Mouse (Mus musculus): Measurements from ENCODE around the gene BC049352.
A peak's percentile ranks its signal among the peaks of the same experiment; 100 is the strongest.

The BC049352 gene

DNA sequence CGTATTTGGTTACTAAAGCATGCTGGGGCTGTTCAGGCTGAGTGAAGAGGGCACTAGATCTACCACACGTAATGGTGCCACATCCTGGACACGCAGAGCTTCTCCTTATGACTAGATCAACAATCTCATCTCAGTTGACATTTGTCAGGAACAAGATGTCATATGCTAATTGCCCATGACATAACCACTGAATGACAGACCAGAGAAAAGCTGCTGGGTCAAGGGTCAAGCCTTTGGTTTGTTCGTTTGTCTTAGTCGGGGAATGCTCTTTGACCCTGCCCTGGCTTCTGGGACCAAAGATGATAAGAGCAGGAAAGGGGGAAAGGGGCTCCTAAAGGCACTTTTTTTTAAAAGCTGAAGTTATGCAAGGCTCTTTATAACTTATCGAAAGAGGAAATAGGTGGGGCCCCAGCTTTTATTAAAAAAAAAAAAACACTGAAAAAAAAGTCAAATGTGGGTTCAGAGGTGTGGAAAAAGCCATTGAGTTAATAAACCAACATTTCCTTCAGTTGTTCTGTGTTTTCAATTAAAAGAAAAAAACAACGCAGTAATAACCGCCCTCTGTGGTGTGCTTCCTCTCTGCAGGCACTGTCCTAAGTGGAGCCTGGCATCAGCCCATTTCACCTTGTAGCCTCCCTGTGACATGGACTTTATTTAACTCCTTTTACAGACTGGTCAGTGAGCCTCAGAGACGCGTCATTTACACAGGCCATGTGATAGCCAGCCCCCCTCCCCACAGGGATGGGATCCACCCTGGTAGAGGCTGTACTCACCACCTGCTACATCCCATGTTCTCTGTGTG, 112.6 kb downstream of the BC049352 start:
- no peak for DNase-seq (ENCODE audit: low read depth, low spot score)

GRCm38 (mm10) chr9:45299231-45300006, 117.6 kb downstream of the BC049352 start:
- DNase-seq (ENCODE audit: low read depth, low spot score) = peak; percentile 13
